9 mouse cellular contexts compared by ENCODE assay signal in the genomic region with DNA sequence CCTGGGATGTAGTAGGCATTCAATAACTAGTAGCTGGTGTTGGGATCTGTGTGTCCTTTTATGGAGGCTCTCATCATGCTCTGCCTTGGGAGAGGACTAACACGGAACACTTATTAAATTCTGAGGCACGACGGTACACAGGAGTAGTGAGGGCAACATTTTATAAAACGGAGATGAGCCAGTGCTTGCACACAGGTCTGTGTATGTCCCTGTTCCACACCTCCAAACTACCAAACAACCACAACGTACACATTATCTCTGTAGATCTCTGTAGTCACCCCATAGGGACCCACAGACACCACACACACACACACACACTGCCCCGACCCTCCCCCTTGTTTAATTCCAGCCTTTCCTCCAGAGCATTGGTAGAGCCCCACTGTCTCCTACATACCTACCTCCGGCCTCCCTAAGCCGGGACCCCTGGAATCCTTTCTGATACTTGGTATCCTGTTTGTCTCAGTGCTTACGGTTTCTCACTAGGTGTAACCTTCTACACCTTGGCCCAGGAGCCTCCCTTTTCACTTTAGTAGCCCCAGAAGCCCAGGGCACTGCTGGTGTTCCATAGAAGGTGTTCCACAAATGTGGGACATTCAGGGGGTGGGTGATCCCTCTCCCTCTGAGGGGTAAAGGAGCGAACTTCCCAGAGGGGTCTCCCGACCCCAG. TPM values are rescaled to one million over a fixed set of nuclear protein-coding genes. Genes with fewer than 3 reads are reported as not detected.
DNase-seq lines count a peak whose midpoint lies in the region; ATAC-seq and TF ChIP-seq lines count a peak whose summit lies in the region.
"Had no signal": no experiment of that assay in that cellular context is flagged by ENCODE, and none has a peak within 500 bp of the region (broad histone marks: within the 10 kb centered on the region; RNA-seq: fewer than 3 reads in every experiment).

No protein-coding gene starts in this region.

- H3K9ac ChIP-seq in embryonic facial prominence, embryonic 15.5 days: no peak overlapping the region
- no peak overlapping the region for H3K9ac ChIP-seq in limb, embryonic 14.5 days (ENCODE audit: low read depth, low read length, severe bottlenecking)
- no peak overlapping the region for H3K9ac ChIP-seq in stomach, embryonic 16.5 days (ENCODE audit: low read length)

- H3K4me2 ChIP-seq in embryonic facial prominence, embryonic 15.5 days (replicated peaks): no peak overlapping the region
- no peak overlapping the region for H3K4me2 ChIP-seq in limb, embryonic 14.5 days (replicated peaks; ENCODE audit: low read depth, low read length, severe bottlenecking)
- H3K4me2 ChIP-seq in stomach, embryonic 16.5 days (ENCODE audit: low read depth, low read length): peak overlapping the region; percentile 94

- no peak for TF ChIP-seq CTCF in layer of hippocampus, adult 2 months (conservative IDR thresholded peaks at IDR 0.05)

- peaks cover 10% of the 10 kb centered on the region; the same call in 1 of the 2 replicates for H3K4me1 ChIP-seq in embryonic facial prominence, embryonic 15.5 days
- 0 out of 2 replicates have a peak, but pooled peaks cover 3% of the 10 kb centered on the region for H3K4me1 ChIP-seq in limb, embryonic 14.5 days (ENCODE audit: control insufficient read depth, insufficient read depth, low read length)
- H3K4me1 ChIP-seq in stomach, embryonic 16.5 days (ENCODE audit: control insufficient read depth, insufficient read depth, low read length): peaks cover 2% of the 10 kb centered on the region; the same call in 1 of the 2 replicates

- H3K36me3 ChIP-seq in embryonic facial prominence, embryonic 15.5 days: no peaks in the 10 kb centered on the region
- no peaks in the 10 kb centered on the region for H3K36me3 ChIP-seq in limb, embryonic 14.5 days (ENCODE audit: control insufficient read depth, insufficient read depth, low read length)
- H3K36me3 ChIP-seq in stomach, embryonic 16.5 days (ENCODE audit: control insufficient read depth, insufficient read depth, low read length): no peaks in the 10 kb centered on the region

- no peaks in the 10 kb centered on the region for H3K9me3 ChIP-seq in embryonic facial prominence, embryonic 15.5 days (replicated peaks)
- no peaks in the 10 kb centered on the region for H3K9me3 ChIP-seq in limb, embryonic 14.5 days (ENCODE audit: control insufficient read depth, low read length)
- no peaks in the 10 kb centered on the region for H3K9me3 ChIP-seq in stomach, embryonic 16.5 days (replicated peaks; ENCODE audit: control insufficient read depth, low read length)

- no peak for TF ChIP-seq POLR2A in limb, embryonic 14.5 days (IDR thresholded peaks at IDR 0.05; ENCODE audit: borderline replicate concordance, extremely low read depth, insufficient read depth, insufficient read length)

- DNase-seq in layer of hippocampus, adult 2 months (ENCODE audit: low spot score in 2 of 2): no peak
- DNase-seq in layer of hippocampus, postnatal 14 days (ENCODE audit: low spot score in 2 of 2): no peak
- DNase-seq in limb, embryonic 14.5 days (ENCODE audit: low spot score): no peak
- no peak for DNase-seq in layer of hippocampus, postnatal 25 days (ENCODE audit: extremely low spot score in 1 of 2, low spot score in 1 of 2)
- no peak for DNase-seq in urinary bladder, postnatal 14 days (ENCODE audit: low spot score)

- no peak for ATAC-seq in embryonic facial prominence, embryonic 15.5 days (ENCODE audit: insufficient number of reproducible peaks, low FRiP score, low TSS enrichment, low read depth)
- no peak for ATAC-seq in limb, embryonic 14.5 days (ENCODE audit: low FRiP score, low read depth)
- ATAC-seq in stomach, embryonic 16.5 days (ENCODE audit: insufficient read depth, low FRiP score): no peak

- peak overlapping the region; percentile 51; the same call in 1 of the 2 replicates for H3K4me3 ChIP-seq in layer of hippocampus, adult 2 months
- H3K4me3 ChIP-seq in embryonic facial prominence, embryonic 15.5 days (replicated peaks): peak overlapping the region; percentile 53
- H3K4me3 ChIP-seq in limb, embryonic 14.5 days (replicated peaks; ENCODE audit: low read length): peak overlapping the region; percentile 31; the same call in 1 of the 2 replicates
- no peak overlapping the region for H3K4me3 ChIP-seq in stomach, embryonic 16.5 days (replicated peaks; ENCODE audit: low read length)

- H3K27ac ChIP-seq in layer of hippocampus, adult 2 months: peak overlapping the region; percentile 66; the same call in 1 of the 2 replicates
- no peak overlapping the region for H3K27ac ChIP-seq in embryonic facial prominence, embryonic 15.5 days (replicated peaks)
- no peak overlapping the region for H3K27ac ChIP-seq in limb, embryonic 14.5 days (replicated peaks; ENCODE audit: low read depth, low read length)
- H3K27ac ChIP-seq in stomach, embryonic 16.5 days (ENCODE audit: low read length): no peak overlapping the region

- H3K27me3 ChIP-seq in embryonic facial prominence, embryonic 15.5 days: peaks cover 57% of the 10 kb centered on the region
- peaks cover 43% of the 10 kb centered on the region for H3K27me3 ChIP-seq in limb, embryonic 14.5 days (ENCODE audit: control insufficient read depth, insufficient read depth, low read length)
- peaks cover 24% of the 10 kb centered on the region for H3K27me3 ChIP-seq in stomach, embryonic 16.5 days (ENCODE audit: control insufficient read depth, insufficient read depth, low read length)

- WGBS in embryonic facial prominence, embryonic 15.5 days: 55% methylated on average over 11 of the region's 11 CpGs
- 58% methylated on average over 11 of the region's 11 CpGs for WGBS in limb, embryonic 14.5 days
- 52% methylated on average over 11 of the region's 11 CpGs for WGBS in stomach, embryonic 16.5 days

RNA-seq across cellular contexts. Expression of gene Mmp24, which starts 0.7 kb away (rescaled TPM):
- total RNA-seq in layer of hippocampus, adult 2 months (2021): 10 to 100 TPM; 36.8 to 38.5 TPM
- total RNA-seq in layer of hippocampus, postnatal 14 days (2021): 10 to 100 TPM; 50.0 to 53.3 TPM
- polyA plus RNA-seq in embryonic facial prominence, embryonic 15.5 days (2015; fragmentation: Nextera tagmentation; extraction: Ambion mirVana): 0.09 and 0.11 TPM in 2 replicates
- polyA plus RNA-seq in limb, embryonic 14.5 days (2012; rRNA removed): 0.30 and 0.44 TPM in 2 replicates
- 0.04 and 0.07 TPM in 2 replicates for polyA plus RNA-seq in limb, embryonic 14.5 days (2014; fragmentation: Nextera tagmentation; extraction: Ambion mirVana)
- polyA plus RNA-seq in stomach, embryonic 16.5 days (2015; fragmentation: Nextera tagmentation; extraction: Ambion mirVana): 0.23 and 0.31 TPM in 2 replicates
- total RNA-seq in layer of hippocampus, postnatal 25 days (2021): 10 to 100 TPM; 43.5 to 43.6 TPM

RNA-seq across cellular contexts. Expression of gene Procr, which starts 23.5 kb away (rescaled TPM):
- total RNA-seq in layer of hippocampus, adult 2 months (2021): under 1 TPM; 0.81 to 0.97 TPM
- 1 to 10 TPM; 1.3 to 1.6 TPM for total RNA-seq in layer of hippocampus, postnatal 14 days (2021)
- polyA plus RNA-seq in embryonic facial prominence, embryonic 15.5 days (2015; fragmentation: Nextera tagmentation; extraction: Ambion mirVana): 8.8 and 9.8 TPM in 2 replicates
- polyA plus RNA-seq in limb, embryonic 14.5 days (2012; rRNA removed): 6.2 and 8.2 TPM in 2 replicates
- polyA plus RNA-seq in limb, embryonic 14.5 days (2014; fragmentation: Nextera tagmentation; extraction: Ambion mirVana): 4.3 and 5.2 TPM in 2 replicates
- polyA plus RNA-seq in stomach, embryonic 16.5 days (2015; fragmentation: Nextera tagmentation; extraction: Ambion mirVana): 18.2 and 23.1 TPM in 2 replicates
- under 1 TPM; 0.71 to 0.96 TPM for total RNA-seq in layer of hippocampus, postnatal 25 days (2021)

RNA-seq across cellular contexts. Expression of gene Gm17581, which starts 38.7 kb away (rescaled TPM):
- not detected for total RNA-seq in layer of hippocampus, adult 2 months (2021)
- not detected for total RNA-seq in layer of hippocampus, postnatal 14 days (2021)
- polyA plus RNA-seq in embryonic facial prominence, embryonic 15.5 days (2015; fragmentation: Nextera tagmentation; extraction: Ambion mirVana): not detected in 2 replicates
- polyA plus RNA-seq in limb, embryonic 14.5 days (2012; rRNA removed): not detected in 2 replicates
- polyA plus RNA-seq in limb, embryonic 14.5 days (2014; fragmentation: Nextera tagmentation; extraction: Ambion mirVana): not detected in 2 replicates
- not detected in 2 replicates for polyA plus RNA-seq in stomach, embryonic 16.5 days (2015; fragmentation: Nextera tagmentation; extraction: Ambion mirVana)
- not detected for total RNA-seq in layer of hippocampus, postnatal 25 days (2021)
- polyA plus RNA-seq: gonadal fat pad, adult 2 months; lung, embryonic 16.5 days had no signal

RNA-seq across cellular contexts. Expression of gene BC029722, which starts 44.8 kb away (rescaled TPM):
- 10 to 100 TPM; 52.2 to 52.8 TPM for total RNA-seq in layer of hippocampus, adult 2 months (2021)
- total RNA-seq in layer of hippocampus, postnatal 14 days (2021): 10 to 100 TPM; 43.8 to 45.6 TPM
- 21.0 and 24.8 TPM in 2 replicates for polyA plus RNA-seq in embryonic facial prominence, embryonic 15.5 days (2015; fragmentation: Nextera tagmentation; extraction: Ambion mirVana)
- 20.6 and 22.2 TPM in 2 replicates for polyA plus RNA-seq in limb, embryonic 14.5 days (2012; rRNA removed)
- polyA plus RNA-seq in limb, embryonic 14.5 days (2014; fragmentation: Nextera tagmentation; extraction: Ambion mirVana): 12.1 and 14.1 TPM in 2 replicates
- polyA plus RNA-seq in stomach, embryonic 16.5 days (2015; fragmentation: Nextera tagmentation; extraction: Ambion mirVana): 22.1 and 25.7 TPM in 2 replicates
- 10 to 100 TPM; 52.8 to 60.0 TPM for total RNA-seq in layer of hippocampus, postnatal 25 days (2021)

RNA-seq across cellular contexts. Expression of gene Edem2, which starts 45.1 kb away (rescaled TPM):
- 10 to 100 TPM; 23.6 to 24.8 TPM for total RNA-seq in layer of hippocampus, adult 2 months (2021)
- 10 to 100 TPM; 18.2 to 19.6 TPM for total RNA-seq in layer of hippocampus, postnatal 14 days (2021)
- 38.3 and 39.4 TPM in 2 replicates for polyA plus RNA-seq in embryonic facial prominence, embryonic 15.5 days (2015; fragmentation: Nextera tagmentation; extraction: Ambion mirVana)
- polyA plus RNA-seq in limb, embryonic 14.5 days (2012; rRNA removed): 36.1 and 38.5 TPM in 2 replicates
- 31.3 and 35.0 TPM in 2 replicates for polyA plus RNA-seq in limb, embryonic 14.5 days (2014; fragmentation: Nextera tagmentation; extraction: Ambion mirVana)
- 112 and 114 TPM in 2 replicates for polyA plus RNA-seq in stomach, embryonic 16.5 days (2015; fragmentation: Nextera tagmentation; extraction: Ambion mirVana)
- 10 to 100 TPM; 19.8 to 22.9 TPM for total RNA-seq in layer of hippocampus, postnatal 25 days (2021)
